Mouse (Mus musculus) retina, embryonic 14.5 days (tissue): ENCODE data around the gene Tulp2.
"Not testable (repeated sequence)": the region's sequence is repeated elsewhere in the genome, so short reads cannot be mapped to it uniquely, and the experiment has no call there.

Experiments
- DNase-seq: peaks from one replicate; pipeline ENCODE4 v3.0.0-alpha.2; 2015; ENCODE audit warnings: low spot score

Tulp2 gene

DNA sequence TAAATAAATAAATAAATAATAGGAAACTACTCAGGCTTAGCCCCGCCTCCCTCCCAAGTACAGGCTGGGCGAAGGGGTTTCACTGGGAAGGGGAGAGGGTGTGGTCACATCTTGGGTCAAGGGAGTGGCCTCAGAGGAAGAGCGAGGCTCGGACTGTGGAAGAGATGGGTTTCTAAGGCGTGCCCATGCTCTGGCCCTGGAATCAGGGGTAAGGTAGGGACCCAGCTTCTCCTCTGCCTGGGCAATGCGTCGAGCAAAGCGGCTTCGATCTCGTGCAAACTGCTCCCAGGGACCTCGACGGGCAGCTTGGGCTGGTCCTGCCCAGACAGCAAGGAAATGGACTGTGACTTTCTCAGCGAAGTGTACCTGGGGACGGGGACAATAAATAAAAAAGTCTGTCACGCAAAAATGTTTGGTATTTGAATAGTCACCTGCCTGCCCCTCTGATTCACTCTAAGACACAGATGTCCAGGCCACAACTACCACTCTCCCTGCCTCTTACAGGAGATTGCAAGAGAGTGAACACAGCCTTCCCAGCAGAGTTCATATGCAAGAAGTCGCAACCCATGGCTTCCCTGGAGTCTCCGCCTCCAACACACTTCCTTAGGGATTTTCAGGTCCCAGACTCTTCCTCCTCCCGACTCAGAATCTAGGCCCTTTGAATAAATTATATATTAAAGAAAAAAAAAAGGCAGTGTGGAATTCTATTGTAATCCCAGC, 41.4 kb downstream of the Tulp2 start:
- DNase-seq: no peak

DNA sequence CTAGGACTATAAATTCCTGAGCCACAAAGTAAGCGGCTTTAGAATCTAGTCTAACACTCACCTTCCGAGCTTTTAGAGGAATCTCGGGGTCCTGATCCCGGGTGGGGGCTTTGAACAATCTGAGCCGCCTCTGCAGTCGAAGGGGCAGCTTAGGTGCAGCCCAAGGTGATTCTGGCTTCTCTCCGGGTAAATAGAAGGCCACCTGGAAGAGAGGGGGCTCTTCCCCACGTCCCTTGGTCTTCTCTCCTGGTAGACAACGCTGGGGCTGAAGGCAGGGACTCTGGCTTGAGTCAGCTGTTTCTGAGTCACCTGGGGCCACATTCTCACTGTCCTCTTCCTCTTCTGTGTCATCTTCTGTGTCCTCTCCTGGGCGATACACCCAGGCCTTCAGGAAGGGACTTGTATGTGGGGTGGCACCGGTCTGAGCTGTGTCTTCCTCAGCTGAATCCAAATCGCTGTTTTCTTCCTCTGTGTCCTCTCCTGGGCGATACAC, 42.0 kb downstream of the Tulp2 start:
- no peak for DNase-seq

DNA sequence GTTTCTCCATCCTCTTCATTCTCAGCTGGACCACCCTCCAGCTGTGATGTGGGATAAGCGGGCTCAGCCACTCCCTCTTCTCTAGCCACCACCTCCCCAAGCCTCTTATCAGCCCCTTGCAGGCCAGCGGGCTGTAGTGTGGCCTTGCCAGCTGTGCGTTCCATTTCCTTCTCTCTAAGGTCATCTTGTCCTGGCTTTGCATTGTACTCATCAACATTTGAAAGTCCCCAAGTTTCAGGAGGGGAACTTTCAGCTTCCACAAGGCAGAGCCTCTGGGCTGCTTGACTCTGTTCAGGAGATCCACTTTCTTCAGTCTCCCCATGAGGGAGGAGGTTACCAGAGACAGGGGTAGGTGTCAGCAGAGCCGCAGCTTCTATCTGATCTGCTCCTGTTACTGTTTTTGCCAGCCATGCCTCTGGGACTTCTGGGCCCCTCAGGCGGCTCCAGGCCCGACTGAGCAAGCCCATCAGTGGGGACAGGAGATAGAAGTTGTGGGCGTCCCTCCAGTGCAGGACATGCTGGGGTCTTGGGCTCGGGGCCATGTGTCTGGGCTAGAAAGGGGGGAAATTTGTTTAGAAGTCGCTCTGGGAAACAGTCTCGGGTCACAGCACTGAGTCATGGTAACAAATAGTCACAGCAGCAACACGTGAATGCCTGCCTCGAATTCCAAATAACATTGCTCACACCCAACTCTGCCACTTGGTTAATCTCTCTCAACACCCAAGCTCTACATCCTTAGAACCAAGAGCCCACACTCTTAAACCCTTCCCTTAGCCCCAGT, 43.4 kb downstream of the Tulp2 start:
- peak; percentile 17 for DNase-seq

DNA sequence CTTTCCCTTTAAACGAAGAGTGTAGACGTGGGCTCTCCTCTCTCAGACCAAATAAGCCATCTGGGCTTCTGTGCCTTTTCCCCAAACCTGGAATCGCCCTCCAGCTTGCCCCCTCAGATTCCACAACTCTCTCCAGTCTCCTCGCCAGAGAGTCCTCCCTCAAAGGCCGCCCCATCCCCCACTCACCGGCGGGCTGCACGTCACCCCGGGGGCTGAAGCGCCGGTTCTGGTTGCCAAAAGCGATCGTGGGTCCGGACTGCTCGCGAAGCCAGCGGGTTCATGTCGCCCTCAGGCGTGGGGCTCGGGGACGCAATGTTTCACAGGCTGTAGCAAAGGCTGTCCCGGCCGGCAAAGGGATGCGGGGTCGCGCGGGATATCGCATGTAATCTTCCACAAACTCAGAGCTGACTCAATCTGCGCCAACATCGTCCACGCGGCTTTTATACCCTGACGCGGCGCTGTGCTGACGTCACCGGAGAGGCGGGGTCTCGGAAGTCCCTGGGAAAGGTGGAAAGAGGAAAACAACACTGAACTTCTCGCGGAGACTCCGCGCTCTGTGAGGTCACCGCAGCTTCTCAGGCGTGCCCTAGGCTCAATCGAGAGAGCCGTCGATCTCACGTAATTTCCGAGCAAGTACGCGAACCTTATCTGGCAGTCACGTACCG, 44.3 kb downstream of the Tulp2 start, which contains the start of the genes Ppp1r15a and Plekha4:
Gene Ppp1r15a (minus strand): TSS at position 460 of the 665 bp plus-strand sequence.
Gene Plekha4 (plus strand): TSS at position 522 of the 665 bp plus-strand sequence.
- peak; percentile 92 for DNase-seq

DNA sequence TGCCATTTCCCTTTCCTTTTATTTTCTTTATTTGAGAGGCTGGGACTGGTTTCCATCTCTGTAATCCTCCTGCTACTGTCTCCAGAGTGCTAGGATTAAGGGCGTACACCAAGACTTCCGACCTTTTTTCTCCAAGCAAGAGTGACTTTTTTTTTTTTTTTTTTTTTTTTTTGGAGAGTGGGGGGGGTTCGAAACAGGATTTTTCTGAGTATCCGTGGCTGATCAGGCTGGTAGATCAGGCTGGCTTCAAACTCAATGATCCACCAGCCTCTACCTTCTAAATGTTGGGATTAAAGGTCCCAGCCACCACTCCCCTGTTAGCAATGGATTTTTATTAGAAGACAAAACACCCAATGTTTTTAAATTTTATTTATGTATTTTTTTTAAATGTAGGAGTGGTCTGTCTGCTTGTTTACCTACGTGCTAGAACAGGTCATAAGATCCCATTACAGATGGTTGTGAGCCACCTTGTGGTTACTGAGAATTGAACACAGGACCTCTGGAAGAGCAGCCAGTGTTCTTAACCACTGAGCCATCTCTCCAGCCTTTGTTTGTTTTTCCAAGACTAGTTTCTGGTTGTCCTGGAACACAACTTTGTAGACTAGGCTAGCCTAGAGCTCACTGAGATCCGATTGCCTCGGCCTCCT, 44.9 kb downstream of the Tulp2 start:
- no peak for DNase-seq

DNA sequence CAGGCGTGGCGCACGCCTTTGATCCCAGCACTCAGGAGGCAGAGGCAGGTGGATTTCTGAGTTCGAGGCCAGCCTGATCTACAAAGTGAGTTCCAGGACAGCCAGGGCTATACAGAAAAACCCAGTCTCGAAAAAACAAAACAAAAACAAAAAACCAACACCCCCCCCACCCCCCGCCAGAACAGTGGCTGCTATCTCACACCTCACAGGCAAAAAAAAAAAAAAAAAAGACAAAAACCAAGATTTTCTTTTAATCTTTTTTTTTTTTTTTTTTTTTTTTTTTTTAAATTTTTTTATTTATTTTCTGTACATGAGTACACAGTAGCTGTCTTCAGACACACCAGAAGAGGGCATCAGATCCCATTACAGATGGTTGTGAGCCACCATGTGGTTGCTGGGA, 45.5 kb downstream of the Tulp2 start:
- not testable (repeated sequence) for DNase-seq

DNA sequence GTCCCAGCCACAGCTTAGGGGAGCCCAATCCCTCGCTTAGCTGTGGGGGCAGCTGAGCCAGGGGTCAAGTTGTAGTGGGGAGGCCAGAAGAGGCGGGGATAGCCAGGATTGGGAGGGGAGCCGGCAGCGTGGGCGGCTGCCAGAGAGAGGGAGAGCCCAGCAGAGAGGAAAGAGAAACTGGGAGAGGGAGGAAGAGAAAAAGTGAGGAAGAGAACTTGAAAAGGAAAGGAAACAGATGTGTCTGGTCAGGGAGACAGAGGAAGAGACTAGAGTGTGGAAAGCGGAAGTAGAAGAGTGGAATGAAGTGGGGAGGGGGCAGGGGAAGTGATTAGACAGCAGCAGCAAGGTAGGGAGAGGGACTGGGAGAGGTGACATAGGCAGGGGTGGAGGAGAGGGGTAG, 47.8 kb downstream of the Tulp2 start:
- no peak for DNase-seq

DNA sequence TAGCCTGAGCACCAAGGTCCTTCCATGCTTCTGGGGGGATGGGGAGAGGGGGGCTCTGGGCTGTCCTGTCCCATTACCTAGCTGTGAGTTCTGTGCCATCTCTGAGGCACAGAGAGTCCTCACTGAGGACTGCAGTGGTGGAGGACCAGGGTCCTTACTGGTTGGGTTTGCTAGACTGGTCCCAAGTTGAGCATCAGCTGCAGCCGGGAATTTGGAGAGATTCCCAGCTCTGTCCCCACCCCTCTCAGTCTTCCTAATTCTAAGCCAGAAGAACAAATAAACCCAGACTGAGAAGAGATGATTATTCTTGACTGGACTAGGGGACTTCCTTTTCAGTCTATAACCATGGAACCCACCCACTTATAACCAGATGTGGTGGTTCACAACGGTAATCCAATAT, 49.0 kb downstream of the Tulp2 start:
- no peak for DNase-seq

DNA sequence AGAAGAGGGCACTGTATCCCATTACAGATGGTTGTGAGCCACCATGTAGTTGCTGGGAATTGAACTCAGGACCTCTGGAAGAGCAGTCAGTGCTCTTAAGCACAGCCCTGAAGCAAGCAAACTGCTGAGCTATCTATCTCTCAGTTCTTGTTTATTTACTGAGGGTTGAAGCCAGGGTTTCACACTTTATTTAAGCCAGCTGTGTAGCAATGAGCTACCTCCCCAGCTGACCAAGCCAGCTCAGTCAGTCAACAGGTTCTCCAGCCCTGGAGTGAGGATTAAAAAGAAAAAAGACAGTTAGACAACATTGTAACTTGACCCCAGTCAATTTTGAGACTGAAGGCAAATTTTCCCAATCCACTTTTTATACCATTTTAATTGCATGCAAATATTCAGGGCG, 54.0 kb downstream of the Tulp2 start:
- DNase-seq: no peak

DNA sequence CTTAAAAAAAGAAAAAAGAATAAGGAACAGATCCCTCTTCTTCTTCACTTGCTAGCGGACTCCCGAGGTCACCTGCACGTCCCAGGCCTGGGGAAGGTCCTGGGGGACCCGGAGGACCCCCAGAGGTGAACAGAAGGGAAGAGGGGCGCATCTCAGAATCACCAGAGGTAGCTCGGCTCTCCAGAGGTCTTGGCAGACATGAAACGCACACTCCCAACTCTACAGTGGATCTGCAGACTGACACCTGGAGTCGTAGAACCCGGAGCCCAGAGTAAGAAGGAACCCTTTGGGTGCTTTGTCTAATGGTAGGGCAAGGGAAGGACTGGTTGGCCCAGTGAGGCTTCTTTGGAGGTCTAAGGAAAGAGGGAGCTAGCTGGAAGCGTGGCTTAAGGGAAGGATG, 55.9 kb downstream of the Tulp2 start:
- DNase-seq: no peak

DNA sequence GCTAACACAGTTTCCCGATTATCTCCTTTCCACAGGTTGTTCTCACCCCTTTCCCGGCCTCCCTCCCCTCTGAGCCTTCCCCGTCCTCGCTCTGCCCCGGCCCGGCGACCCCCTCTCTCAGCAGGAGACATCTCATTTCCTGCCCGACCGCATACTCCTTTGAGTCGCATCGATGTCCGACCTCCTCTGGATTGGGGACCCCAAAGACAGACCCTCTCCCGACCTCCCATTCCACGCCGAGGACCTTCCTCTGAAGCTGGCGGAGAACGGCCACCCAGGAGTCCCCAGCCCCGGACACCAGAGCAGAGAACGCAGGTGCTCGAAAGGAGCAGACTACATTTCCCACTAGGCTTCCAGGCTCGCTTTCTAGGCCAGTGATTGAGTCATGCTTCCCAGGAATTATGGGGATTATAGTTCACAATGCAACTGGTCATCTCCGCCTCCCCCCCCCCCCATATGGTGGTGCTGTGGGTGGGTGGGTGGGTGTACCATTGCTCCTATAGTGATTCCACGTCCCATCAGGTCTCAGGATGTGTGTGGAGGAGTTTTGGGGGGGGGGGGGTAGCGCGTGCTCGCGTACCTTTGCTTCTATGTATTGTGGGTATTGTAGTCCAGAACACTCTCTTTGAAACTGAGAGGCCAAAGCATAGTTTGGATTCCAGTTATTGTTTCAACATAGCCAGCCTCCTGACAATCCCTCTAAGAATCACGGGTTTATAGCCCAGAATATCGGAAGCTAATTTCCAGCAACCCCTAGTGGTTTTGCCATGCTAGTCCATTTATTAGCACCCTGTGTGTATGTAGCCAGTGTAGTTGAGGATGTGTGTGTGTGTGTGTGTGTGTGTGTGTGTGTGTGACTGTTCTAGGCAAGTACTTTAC, 56.7 kb downstream of the Tulp2 start:
- DNase-seq: peak; percentile 81

DNA sequence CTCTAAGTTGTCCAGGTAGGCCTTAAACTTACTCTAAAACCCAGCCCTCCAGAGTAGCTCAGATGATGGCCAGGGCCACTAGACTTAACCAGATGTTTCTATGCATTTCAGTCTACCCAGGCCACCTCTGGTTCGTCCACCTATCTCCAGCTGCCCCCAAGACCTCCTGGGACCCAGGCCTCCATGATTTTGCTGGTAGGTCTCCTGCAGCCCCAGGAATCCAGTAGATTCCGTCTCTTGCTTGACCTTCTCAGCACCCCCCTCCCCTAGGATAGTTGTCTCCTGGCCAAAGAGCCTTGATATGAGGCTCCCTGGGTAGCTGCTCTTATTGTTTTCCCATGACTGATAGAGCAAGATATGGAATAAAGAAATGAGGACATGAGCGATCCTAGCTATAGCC, 57.4 kb downstream of the Tulp2 start:
- DNase-seq: no peak

DNA sequence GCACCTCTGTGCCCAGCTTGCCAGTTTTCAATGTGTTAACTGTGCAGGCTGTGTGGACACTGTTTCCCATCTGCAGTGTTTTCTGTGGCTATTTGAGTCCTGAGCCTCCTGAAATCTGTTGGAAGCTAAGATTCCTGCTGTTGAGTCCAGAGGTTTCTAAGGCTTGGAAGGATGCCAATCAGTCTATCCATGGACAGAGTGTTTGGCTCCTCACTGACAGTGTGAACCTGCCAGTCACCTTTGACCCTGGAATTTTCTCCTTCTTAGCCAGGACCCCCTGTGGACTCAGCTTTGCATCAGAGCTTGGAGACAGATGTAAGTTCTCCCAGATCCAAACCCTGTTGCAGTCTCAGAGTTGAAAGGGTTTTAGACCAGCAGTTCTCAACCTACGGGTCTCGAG, 58.5 kb downstream of the Tulp2 start:
- DNase-seq: no peak

DNA sequence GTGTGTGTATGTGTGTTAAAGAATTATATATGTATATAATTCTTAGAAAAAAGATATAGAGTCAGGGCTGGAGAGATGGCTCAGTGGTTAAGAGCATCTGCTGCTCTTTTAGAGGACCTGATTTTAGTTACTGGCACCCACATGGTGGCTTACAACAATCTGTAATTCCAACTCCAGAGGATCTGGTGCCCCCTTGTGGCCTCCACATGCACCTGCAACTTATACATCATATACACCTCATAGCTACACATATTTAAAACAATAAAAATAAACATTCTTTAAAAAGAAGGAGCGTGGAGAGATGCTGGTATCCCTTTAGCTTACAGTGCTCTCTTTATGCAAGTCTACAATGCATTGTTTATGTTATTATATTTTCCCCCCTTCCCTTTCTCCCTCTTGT, 62.8 kb downstream of the Tulp2 start:
- no peak for DNase-seq

DNA sequence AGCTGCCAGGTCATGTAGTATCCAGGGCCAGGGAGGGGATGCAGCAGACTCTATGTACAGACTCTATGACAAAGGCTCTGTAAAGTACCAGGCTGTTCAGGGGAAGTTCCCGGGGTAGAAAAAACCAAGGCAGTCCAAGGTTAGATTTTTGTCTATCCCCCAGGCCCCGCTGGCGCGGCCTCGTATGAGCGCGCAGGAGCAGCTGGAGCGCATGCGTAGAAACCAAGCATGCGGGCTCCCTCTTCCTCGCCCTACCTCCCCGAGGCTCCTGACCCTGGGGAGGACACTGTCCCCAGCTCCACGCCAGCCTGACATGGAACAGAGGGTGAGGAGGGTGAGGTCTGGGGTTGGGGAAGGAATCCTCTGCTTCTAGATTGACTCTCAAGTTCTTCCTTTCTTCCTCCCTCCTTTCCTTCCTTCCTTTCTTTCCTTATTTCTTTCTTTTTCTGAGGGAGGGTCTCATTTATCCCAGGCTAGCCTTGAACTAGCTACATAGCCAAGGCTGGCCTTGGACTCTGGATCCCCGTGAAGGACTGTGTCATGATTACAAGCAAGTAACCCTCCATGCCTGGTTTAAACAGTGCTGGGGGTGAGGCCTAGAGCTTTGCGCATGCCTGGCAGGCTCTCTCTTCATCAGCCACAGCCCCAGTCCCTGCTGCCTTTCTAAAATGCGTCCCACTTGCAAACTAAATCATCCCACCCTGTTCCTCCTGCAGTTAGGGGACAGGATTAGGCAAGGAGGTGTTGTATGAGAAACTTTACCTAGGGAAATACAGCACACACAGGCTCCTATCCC, 68.2 kb downstream of the Tulp2 start:
- no peak for DNase-seq

DNA sequence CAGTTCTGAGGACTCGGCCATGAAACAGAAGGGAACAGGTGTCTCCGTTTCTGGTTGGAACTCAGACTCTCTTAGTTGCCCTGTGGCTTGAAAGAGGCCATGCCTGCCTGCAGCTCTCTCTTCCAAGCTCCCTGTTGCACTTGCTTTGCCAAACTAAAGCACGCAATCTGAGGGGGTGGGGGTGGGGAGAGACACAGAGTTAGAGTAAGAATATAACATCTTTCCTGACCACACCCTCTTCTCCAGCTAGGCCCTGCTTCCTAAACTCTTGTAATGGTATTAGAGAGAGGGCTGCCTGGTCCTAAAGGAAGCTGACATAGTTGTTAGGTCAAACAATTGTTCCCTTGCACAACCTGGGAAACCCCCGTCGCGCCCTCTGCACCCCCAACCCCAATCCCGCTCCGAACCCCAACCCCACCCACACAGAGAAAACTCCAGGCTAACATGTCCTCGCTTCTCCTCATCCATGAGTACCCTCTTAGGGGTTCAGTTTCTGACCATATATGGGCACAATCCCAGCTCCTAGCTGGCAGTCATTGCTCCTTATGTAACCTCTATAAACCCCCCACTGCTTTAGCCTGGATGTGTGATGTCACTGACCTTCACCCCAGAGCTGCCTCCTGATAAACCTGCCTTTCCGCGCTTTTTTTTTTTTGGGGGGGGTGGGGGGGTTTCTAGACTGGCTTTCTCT, 69.3 kb downstream of the Tulp2 start:
- no peak for DNase-seq

DNA sequence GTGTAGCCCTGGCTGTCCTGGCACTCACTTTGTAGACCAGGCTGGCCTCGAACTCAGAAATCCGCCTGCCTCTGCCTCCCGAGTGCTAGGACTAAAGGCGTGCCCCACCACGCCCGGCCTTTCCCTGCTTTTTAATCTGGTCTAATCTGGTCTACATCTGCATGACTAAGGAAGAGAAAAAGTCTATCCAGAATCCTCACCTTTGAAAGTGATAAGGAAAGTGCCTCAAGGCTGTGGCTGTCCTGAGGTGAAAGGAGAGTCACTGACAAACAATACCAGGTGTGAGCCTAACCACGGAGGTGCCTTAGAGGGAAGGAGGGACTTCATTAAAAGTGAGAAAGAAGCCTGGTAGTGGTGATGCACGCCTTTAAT, 69.8 kb downstream of the Tulp2 start:
- DNase-seq: no peak

DNA sequence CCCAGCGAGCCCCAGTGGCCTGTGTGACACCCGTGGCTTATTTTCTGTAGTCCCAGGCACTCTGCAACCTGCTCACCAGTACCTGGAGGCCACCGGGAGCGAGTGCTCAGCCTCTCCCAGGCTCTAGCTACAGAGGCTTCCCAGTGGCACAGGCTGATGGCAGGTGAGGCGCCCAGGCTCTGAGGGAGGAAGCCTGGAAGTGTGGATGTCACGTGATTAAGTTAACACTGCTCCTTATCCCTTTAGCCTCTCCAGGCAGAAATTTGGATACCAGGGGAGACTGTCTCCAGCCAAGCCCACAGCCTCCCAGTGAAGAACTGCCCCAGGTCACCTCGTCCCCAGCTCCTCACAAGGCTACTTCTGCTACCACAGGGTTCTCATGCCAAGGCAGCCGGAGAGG, 71.8 kb downstream of the Tulp2 start:
- no peak for DNase-seq

DNA sequence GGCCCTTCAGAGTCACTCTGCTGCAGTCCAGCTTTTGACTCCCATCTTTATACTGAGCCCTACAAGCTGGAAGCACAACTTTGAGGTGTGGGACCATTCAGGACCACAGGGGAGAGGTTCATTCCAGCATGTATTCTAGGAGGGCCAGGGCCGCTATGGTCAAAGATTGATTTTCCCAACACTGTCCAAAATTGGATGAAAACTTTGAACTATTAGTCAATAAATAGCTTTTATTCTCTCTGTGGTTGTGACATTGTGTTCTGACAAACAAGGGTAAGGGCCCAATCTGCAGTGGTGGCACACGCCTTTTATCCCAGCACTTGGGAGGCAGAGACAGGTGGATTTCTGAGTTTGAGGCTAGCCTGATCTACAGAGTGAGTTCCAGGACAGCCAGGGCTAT, 72.3 kb downstream of the Tulp2 start:
- no peak for DNase-seq

DNA sequence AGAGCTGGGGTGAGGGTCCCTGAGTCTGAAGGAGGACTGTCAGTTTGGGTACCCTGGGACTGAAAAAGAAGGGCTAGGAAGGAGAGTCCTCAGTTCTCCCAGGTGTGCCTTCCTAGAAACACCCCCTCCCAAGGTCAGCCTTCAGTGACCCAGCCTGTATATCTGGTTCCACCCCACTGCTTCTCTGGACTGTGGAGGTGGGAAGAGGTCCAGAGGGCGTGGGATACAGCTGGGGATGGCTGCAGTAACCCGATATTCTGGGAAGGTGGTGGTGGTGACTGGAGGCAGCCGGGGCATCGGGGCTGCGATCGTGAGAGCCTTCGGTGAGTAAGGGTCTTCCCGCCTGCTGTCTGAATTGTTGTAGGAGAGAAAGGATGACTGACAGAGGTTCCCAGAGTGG, 73.1 kb downstream of the Tulp2 start, which contains the start of gene Hsd17b14:
Gene Hsd17b14 (plus strand): TSS at position 150 of the 400 bp plus-strand sequence.
- DNase-seq: no peak
